Mouse (Mus musculus): ENCODE measurements around the gene Mfng.

Mfng gene

GRCm38 (mm10) chr15:78773290-78773729 lies at the start of gene Mfng:
Gene Mfng, minus strand, starts transcription at chr15:78773475.
- peak; percentile 67 for DNase-seq (ENCODE audit: low read depth, low spot score)

GRCm38 (mm10) chr15:78816074-78816391 lies 42.8 kb upstream of the Mfng start:
- no peak for DNase-seq (ENCODE audit: low read depth, low spot score)

- no peak for DNase-seq (ENCODE audit: low read depth, low spot score)
Measured at GRCm38 (mm10) chr15:78815314-78816073, 42.2 kb upstream of the Mfng start.

- DNase-seq (ENCODE audit: low read depth, low spot score): no peak
Measured at GRCm38 (mm10) chr15:78813603-78814002, 40.3 kb upstream of the Mfng start.

- DNase-seq (ENCODE audit: low read depth, low spot score): no peak
Measured at GRCm38 (mm10) chr15:78810146-78810545, 36.9 kb upstream of the Mfng start.

- no peak for DNase-seq (ENCODE audit: low read depth, low spot score)
Measured at GRCm38 (mm10) chr15:78809739-78810138, 36.5 kb upstream of the Mfng start.

GRCm38 (mm10) chr15:78808980-78809379 lies 35.7 kb upstream of the Mfng start:
- DNase-seq (ENCODE audit: low read depth, low spot score): no peak

GRCm38 (mm10) chr15:78807141-78807540 lies 33.9 kb upstream of the Mfng start:
- DNase-seq (ENCODE audit: low read depth, low spot score): no peak

GRCm38 (mm10) chr15:78806614-78807013 lies 33.3 kb upstream of the Mfng start:
- DNase-seq (ENCODE audit: low read depth, low spot score): peak; percentile 52

GRCm38 (mm10) chr15:78805351-78805750 lies 32.1 kb upstream of the Mfng start:
- no peak for DNase-seq (ENCODE audit: low read depth, low spot score)

- no peak for DNase-seq (ENCODE audit: low read depth, low spot score)
Measured at GRCm38 (mm10) chr15:78804326-78804725, 31.1 kb upstream of the Mfng start.

- no peak for DNase-seq (ENCODE audit: low read depth, low spot score)
Measured at GRCm38 (mm10) chr15:78803499-78803900, 30.2 kb upstream of the Mfng start.

- no peak for DNase-seq (ENCODE audit: low read depth, low spot score)
Measured at GRCm38 (mm10) chr15:78802776-78803391, 29.6 kb upstream of the Mfng start, which contains the start of gene Card10. Gene Card10, minus strand, starts transcription at chr15:78803042.

GRCm38 (mm10) chr15:78801971-78802741 lies 28.9 kb upstream of the Mfng start:
- DNase-seq (ENCODE audit: low read depth, low spot score): no peak

GRCm38 (mm10) chr15:78801571-78801970 lies 28.3 kb upstream of the Mfng start:
- no peak for DNase-seq (ENCODE audit: low read depth, low spot score)

GRCm38 (mm10) chr15:78799029-78799428 lies 25.8 kb upstream of the Mfng start:
- DNase-seq (ENCODE audit: low read depth, low spot score): peak; percentile 74

- no peak for DNase-seq (ENCODE audit: low read depth, low spot score)
Measured at GRCm38 (mm10) chr15:78797060-78797329, 23.7 kb upstream of the Mfng start.

GRCm38 (mm10) chr15:78796196-78797059 lies 23.2 kb upstream of the Mfng start:
- DNase-seq (ENCODE audit: low read depth, low spot score): no peak

- DNase-seq (ENCODE audit: low read depth, low spot score): no peak
Measured at GRCm38 (mm10) chr15:78790990-78791389, 17.7 kb upstream of the Mfng start.

- no peak for DNase-seq (ENCODE audit: low read depth, low spot score)
Measured at GRCm38 (mm10) chr15:78790451-78790850, 17.2 kb upstream of the Mfng start.

- no peak for DNase-seq (ENCODE audit: low read depth, low spot score)
Measured at GRCm38 (mm10) chr15:78789721-78790323, 16.5 kb upstream of the Mfng start.

Data from brain, adult 2 months (tissue).